Mouse (Mus musculus) mouse embryonic stem cell (cell line): ENCODE data around the gene Cds2.
"Not testable (repeated sequence)": the region's sequence is repeated elsewhere in the genome, so short reads cannot be mapped to it uniquely, and the experiment has no call there.

Experiments used
- in situ Hi-C, 2 experiments: fragments of 300-500 bp; cut with MboI; formaldehyde crosslinking; loops; 1 replicate in 1 of 2; 3 replicates in 1 of 2; pipeline ENCODE4 v1.14.3; 2019 to 2020; ENCODE audit warnings: low sequenced_read_pairs in 2 of 2, low pct_unique_long_range_greater_than_20kb in 1 of 2, mixed read lengths in 1 of 2; ENCODE audit not compliant: unreplicated experiment in 1 of 2

Cds2 gene

DNA sequence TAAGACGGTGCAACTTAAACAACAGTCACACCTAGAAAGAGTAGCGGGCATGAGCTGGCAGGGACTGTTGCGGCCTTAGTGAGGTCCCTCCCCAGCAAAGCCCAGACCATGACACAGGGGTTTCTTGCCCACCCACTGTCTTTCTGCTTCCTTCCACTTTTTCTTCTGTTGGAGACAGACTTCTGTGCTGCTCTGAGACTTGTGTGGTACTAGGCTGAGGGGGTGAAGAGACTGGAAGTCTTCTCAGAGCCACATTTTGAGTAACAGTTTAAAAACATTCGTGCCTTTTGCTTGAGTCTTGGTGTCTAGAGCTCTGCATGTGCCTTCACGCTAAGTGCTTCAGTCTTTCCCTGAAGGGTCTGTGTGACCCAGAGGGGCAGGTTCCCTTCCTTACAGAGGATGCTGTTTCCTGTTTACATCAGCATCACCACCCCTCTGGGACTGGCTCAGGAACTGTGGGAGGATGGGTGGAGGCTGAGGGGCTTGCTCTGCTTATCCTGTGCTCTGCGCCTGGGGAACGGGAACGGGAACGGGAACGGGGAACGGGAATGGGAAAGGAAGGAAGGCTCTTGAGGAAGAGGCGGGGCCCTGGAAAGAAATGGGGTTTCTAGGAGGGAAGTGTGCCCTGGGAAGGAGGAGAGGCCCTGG, 21.7 kb downstream of the Cds2 start:
- in situ Hi-C loops = loop anchor here in 1 of 2 experiments (5.0 kb wide), 1 partner anchor 117 kb away; no protein-coding TSS in a partner anchor

DNA sequence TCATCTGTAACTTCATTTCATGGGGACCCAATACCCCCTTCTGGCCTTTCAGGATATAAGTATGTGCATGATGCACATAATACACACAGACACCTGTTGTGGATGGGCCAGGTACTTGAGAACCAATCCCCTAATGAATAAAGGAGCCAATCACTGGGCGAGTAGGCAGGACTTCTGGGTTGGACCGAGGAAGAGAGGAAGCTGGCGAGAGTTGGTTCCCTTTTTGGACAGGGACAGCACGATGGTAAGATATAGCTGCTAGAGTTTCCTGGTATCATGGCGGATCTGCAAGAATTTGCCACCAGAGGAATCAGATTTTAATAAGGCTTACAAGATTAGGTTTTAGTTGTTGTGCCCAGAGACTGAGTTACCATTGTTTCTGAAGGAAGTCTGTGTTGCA, 22.8 kb downstream of the Cds2 start:
- in situ Hi-C loops = not testable (repeated sequence)

DNA sequence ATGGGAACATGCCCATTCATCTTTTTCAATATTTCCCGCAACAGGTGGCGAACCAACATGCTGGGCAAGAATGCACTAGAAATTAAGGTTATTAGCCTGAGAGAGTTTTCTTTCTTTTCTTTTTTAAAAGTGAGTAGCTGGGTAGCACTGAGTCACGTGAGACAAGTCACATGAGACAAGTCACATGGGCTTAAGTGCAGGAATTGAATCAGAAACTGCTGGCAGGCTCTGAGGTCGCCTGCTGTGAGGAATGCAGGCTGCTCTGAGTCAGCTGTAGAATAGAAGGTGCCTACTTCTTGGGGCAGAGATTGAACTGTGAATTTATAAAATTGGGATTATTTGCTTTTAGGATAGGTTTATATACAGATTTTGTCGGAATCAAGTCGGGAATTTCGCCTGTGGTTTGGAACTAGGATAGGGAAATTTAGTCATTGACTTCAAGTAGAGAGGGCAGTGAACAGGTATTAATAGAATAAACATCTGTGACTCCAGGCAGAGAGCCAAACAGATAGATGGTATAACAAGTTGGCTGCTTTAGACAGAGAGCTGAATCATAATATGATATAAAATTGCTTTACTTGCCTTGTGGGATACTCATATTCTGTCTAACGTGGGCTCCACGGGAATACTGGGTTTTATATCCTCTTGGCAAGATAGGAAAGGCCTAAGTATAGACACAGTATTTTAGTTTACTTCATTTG, 23.6 kb downstream of the Cds2 start:
- in situ Hi-C loops = no loop called here

DNA sequence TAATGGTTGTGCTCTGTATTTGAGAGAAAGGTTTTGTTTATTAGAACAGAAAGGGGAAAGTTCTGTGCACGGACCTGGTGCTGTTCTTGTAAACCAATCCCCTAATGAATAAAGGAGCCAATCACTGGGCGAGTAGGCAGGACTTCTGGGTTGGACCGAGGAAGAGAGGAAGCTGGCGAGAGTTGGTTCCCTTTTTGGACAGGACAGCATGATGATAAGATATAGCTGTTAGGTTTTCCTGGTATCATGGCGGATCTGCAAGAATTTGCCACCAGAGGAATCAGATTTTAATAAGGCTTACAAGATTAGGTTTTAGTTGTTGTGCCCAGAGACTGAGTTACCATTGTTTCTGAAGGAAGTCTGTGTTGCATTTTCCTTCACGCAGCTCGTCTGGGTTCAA, 26.3 kb downstream of the Cds2 start:
- in situ Hi-C loops = not testable (repeated sequence)

DNA sequence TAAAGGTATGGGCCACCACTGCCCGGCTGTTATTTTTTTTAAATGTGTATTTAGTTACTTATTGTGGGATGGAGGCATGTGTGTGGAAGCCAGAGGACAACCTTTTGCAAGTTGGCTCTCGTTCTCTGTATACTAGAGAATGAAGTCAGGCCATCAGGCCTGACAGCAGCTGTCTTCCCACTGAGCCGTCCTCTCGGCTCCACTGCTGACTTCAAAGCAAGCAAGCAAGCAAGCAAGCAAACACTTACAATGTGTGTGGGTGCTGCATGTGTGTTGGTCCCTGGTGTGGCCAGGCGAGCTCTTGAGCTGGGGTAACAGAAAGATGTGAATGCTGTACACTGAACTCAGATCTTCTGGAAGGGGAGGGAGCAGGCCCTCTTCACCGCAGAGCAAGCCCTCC, 27.9 kb downstream of the Cds2 start:
- in situ Hi-C loops = no loop called here

DNA sequence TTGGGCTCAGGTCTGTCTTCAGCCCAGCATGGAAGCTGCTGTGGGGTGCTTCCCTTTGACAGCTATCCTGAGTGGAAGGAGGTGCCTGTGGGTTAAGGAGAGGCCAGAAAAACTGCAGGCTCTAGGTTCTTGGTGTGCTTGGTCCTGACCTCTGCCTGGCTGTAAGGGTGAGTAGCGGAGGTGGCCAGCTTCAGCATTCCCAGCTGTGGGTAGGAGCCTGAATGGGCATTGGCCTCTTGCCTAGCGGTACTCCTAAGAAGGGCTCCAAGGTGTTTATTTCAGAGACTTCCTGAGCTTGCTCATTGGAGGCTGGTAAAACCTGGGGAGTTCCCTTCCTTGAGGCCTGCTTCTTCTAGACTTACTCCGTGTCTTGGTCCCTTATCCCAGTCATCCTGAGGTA, 28.3 kb downstream of the Cds2 start:
- in situ Hi-C loops = no loop called here

DNA sequence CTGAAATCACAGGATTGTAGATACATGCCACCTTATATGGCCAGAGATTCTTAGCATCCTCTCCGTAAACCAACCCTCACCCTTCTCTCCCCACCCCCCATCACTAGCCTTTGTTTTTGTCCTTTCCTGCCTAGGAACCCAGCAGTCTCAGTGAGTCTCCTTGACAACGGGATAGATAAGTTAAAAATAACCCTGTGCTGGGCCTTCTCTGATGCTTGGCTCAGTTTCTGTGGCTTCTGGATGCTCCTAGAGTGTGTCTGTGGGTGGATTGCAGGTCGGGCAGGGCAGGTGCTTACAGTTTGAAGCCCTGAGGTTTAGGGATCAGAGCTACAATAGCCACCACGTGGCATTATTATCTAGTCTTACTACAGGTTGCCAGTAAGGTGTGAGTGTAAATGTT, 29.1 kb downstream of the Cds2 start:
- in situ Hi-C loops = no loop called here

DNA sequence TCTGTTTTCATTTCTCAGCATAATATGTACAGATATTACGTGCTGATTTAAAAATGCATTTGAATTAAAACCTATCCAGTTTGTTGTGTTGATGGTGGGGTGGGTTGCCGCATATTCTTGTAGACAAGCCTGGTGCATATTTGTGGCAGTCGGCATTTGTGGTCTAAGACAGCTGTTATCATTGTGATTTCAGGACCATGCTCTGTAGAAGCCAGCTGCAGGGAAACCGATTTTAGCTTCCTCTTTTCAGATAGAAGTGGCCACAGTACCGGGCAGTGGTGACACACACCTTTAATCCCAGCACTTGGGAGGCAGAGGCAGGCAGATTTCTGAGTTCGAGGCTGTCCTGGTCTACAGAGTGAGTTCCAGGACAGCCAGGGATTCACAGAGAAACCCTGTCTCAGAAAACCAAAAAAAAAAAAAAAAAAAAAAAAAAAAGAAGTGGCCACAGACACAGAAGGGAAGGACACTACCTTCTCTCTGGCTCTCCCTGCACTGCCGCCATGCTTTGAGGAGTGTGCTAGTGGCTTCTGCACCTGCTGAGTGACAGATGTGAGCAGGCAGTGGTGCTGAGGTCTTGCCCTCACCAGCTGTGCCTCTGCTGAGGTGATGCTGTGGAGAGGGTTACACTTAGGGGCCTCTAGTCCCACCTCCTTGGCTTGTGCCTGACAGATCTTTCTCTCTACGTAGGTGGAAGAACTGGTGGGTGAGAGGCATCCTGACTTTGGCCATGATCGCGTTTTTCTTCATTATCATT, 30.9 kb downstream of the Cds2 start:
- in situ Hi-C loops = no loop called here

DNA sequence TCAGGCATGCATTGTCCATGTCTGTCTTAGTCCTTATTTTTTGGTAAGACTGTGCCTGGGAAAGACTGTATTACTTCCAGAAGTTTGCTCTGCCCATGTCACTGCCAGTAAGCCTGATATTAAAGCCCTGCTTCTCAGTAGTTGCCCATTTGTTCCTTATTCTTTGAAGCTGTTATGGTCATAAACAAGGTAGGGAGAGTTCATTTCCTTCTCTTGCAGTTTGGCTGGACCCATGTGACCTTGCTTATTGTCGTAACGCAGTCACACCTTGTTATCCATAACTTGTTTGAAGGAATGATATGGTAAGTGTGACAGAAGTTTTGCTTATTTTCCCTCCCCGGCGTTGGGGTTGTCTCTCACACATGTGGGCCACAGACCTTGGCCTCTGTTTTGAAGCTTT, 35.3 kb downstream of the Cds2 start:
- in situ Hi-C loops = no loop called here

DNA sequence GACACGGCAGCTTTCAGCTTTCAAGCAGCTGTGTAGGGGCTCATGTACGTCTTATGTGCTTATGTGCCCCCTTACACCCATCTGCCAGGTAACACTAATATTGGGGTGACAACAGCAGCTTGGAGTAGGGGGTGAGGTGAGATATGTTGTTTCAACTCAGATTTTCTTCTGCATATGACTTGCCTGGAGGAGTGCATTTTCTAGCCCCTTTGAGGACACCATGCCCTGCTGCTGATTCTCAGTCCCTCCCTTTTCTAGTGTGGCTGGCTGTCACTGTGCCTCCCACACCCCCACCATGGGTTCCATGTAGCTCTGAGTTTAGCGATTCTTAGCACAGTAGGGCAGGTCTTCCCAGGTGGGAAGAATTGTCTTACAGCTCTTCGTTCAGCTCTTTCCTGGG, 38.5 kb downstream of the Cds2 start:
- in situ Hi-C loops = loop anchor here (25.0 kb wide), 1 partner anchor 611 kb away; no protein-coding TSS in a partner anchor

DNA sequence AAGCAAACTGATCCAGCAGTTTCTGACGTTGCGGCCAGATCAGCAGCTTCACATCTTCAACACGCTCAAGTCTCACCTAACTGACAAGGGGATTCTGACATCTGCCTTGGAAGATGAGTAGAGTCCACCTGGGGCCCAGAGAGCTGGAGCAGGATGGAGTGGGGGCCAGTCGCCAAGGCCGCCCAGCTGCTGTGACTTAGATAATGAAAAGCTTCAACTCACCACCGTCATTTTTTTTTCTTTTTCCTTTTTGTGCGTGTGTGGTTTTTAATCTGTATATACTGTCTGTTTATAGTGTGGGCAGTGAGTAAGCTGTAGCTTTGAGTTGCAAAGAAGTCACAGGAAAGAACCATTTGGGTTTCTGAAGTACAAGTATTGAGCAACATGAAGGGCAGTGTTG, 42.2 kb downstream of the Cds2 start:
- in situ Hi-C loops = loop anchor here (25.0 kb wide), 1 partner anchor 607 kb away; no protein-coding TSS in a partner anchor

DNA sequence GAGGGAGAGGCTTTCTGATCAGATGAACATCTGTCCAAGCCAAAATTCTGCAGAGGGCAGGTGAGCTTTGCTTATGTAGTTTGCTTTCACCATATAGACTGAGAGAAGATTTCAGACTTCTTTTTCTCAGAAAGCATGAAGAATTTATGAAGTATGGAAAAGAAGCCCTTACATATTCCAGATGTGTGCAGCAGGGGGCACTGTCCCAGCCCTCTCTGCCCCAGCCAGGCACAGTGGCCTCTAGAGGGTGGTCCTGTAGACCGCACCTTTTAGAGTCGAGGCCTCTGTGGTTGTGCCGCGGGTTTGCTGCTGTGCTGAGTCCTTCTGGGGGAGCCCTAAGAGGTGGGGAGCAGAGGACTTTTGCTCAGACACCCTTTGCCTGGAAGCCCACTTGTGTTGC, 43.0 kb downstream of the Cds2 start:
- in situ Hi-C loops = loop anchor here (25.0 kb wide), 1 partner anchor 606 kb away; no protein-coding TSS in a partner anchor

DNA sequence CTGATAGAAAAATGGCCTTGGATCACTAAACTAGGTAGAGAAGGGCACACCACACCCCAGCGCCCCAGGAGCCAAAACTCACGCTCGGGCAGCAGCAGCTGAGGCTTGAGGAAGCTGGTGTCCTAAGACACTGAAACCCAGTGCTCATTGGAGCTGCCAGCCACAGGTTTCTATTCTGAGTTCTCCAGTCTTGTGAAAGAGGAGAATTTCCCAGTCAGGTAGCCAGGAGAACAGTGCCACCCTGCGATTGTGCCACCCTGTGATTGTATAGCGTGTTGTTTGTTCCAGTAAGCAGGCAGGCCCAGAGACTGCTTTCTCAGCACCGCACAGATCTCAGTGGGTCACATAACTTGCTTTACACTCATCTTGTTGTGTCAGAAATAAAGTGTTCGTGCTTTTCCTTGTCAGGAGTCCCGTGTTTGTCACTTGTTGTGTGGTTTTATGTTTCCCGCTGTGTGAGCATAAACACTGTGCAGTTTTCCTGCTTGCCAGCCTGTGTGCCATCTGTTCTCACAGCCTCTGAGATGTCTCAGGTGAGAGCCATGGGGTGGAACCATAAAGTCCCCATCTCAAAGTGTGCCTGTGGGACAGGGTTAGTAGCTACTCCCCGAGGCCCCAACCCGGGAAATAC, 44.4 kb downstream of the Cds2 start:
- in situ Hi-C loops = loop anchor here (25.0 kb wide), 1 partner anchor 605 kb away; no protein-coding TSS in a partner anchor

DNA sequence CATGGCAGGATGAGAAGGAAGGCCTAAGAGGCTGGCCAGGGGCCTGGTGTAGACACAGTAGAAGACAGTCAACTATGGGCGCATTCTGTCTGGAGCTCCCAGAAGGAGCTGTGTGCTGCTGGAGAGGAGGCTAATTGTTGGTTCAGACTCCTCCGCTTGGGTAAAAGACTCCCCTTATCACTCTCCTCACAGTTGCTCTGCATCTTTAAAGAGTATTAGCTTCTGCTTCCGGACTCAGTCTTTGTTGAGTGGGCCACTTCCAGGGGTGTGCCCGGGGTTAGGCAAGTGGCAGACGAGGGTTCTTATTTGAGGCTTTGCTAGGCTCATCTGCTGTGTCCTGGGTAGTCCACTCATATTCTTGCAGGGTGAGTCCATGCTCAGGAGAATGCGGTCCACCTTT, 45.9 kb downstream of the Cds2 start:
- in situ Hi-C loops = loop anchor here (25.0 kb wide), 1 partner anchor 603 kb away; no protein-coding TSS in a partner anchor

DNA sequence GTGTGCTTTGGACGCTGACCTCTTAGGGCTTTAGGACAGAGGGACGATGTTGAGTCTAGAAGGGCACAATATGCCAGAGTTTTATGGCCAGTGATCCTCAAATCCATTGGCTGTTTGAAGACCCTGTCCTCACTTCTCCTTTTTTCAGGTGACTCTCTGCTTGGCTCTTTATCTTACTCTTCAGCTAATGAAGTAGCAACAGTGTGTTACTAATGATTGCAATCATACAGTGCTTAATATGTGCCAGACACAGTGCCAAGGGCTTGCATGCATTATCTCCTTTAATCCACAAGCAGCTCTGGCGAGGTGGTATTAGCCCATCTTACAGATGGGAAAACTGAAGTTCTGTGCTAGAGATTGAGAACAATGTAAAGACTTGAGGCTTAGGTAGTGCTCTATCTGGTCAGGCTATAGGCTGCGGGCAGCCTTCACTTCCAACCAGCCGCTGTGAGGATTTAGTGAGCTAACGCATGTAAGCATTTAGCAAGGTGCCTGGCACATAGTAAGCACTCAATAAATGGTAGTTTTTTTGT, 46.5 kb downstream of the Cds2 start:
- in situ Hi-C loops = loop anchor here (25.0 kb wide), 1 partner anchor 603 kb away; no protein-coding TSS in a partner anchor

DNA sequence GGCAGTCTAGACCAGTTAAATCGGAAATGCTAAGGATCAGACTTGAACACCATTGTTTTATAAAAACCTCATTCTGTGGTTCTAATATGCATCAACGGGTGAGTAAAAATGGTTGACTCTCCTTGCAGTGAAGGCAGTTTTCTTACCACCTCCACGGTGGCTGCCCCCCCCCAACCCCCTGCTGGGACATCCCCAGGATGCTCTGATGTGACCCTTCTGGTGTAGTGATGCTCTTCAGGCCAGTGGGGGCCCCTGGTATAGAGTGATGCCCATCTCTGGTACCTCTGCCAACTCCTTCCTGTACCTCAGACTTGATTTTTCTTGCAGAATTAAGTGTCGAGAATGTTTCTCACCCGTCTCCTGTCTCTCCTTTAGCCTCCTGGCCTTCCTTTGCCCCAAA, 49.7 kb downstream of the Cds2 start:
- in situ Hi-C loops = loop anchor here (25.0 kb wide), 1 partner anchor 600 kb away; no protein-coding TSS in a partner anchor

DNA sequence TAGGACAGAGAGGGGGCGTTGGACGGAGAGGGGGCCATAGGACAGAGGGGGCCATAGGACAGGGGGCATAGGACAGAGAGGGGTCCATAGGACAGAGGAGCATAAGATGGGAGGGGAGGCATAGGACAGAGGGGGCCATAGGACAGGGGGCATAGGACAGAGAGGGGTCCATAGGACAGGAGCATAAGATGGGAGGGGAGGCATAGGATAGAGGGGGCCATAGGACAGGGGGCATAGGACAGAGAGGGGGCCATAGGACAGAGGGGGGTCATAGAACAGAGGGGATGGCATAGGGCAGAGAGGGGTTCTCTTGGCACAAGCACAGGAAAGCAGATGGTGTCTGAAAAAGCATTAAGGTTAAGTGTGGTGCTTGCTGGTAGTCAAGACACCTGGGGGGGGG, 50.6 kb downstream of the Cds2 start:
- in situ Hi-C loops = loop anchor here (25.0 kb wide), 1 partner anchor 599 kb away; no protein-coding TSS in a partner anchor

DNA sequence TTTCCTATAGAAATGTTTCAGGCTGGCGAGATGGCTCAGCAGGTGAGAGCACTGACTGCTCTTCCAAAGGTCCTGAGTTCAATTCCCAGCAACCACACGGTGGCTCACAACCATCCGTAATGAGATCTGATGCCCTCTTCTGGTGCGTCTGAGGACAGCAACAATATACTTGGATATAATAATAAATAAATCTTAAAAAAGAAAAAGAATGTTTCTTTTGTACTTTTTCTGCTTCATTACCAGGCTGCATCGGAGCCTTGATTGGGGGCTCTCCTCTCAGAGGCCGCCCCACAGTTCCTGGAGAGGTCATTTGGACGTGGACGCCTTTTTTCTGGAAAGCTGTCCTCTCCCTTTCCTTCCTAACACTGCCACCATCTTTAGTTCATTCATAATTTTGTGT, 51.1 kb downstream of the Cds2 start:
- in situ Hi-C loops = loop anchor here (25.0 kb wide), 1 partner anchor 598 kb away; no protein-coding TSS in a partner anchor
